Mouse (Mus musculus) C2C12 (cell line): ENCODE data around the gene Tmem213.

Experiments
- CEBPB ChIP-seq: IDR thresholded peaks from one replicate; pipeline ENCODE4 v1.6.1; 2011; ENCODE audit warnings: low read depth, mild to moderate bottlenecking, control low read depth, moderate library complexity
- CTCF ChIP-seq: IDR thresholded peaks from one replicate; pipeline ENCODE4 v1.5.1; 2011; ENCODE audit not compliant: control insufficient read depth, insufficient read depth, insufficient read length
- MAX ChIP-seq: IDR thresholded peaks from one replicate; pipeline ENCODE4 v1.6.1; 2011; ENCODE audit warnings: mild to moderate bottlenecking, control low read depth
- MYOG ChIP-seq: IDR thresholded peaks from one replicate; pipeline ENCODE4 v1.6.1; 2011; ENCODE audit not compliant: control insufficient read depth, insufficient read length; ENCODE audit errors: extremely low read depth

- TF ChIP-seq CTCF (no peak), MAX (no peak), MYOG (no peak), CEBPB (no peak)
Measured at GRCm38 (mm10) chr6:38162825-38163504, 53.9 kb downstream of the Tmem213 start.
